Mouse (Mus musculus): ENCODE measurements around the gene Opn4.

Gene Opn4

DNA sequence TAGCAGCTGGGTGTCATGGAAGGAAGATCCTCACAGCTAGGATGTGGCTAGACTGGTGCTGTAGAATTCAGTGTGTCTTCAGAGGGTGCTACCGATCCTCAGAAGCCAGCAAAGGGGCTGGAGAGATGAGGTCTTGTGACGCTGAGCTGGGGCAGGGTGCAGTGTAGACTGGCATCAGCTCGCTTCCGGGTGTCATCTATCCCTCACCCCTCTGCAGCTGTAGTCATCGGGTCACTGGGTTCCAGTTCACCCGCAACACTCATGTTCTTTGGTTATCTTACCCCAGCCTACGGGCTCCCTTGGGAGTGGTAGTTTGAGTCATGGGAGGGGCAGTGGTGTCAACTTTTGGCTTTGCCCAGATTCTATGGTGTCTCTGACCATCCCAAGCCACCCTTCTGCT, 2.0 kb upstream of the Opn4 start:
- in situ Hi-C loops (cut with MboI; ENCODE audit: low pct_unique_long_range_greater_than_20kb in 1 of 2, low sequenced_read_pairs in 2 of 2, unreplicated experiment in 1 of 2), result no loop called here

DNA sequence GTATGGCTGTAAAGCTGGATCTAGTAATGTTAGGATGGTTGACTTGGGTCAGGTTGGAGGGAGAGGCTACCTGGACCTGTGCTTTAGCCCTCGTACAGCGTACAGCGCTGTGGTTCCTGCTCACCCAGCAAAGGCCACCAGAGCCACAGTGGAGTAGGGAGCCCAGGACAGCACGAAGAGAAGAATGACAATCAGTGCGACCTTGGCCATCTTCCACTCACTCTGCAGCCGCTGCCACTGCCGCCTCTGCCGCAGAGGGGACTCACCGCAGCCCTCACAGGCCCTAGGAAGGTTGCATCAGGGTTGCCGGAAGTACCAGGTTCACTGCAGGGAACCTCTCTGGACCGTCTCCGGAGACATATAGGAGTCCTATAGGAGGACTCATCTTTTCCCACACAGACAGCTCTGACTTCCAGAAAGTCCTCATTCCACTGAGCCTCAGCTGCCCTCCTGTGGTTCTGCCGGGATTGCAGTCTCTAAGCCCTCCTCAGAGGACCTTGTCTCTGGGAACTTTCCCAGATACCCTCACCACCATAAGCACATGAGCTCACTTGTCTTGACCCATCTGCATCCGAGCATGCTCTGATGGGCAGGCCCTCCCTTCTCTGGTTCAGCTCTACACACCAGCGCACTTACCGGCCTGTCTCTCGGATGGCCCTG, 4.2 kb downstream of the Opn4 start:
- in situ Hi-C loops (cut with MboI; ENCODE audit: low pct_unique_long_range_greater_than_20kb in 1 of 2, low sequenced_read_pairs in 2 of 2, unreplicated experiment in 1 of 2), result loop anchor here in 1 of 2 experiments (25.0 kb wide), 1 partner anchor 508 kb away; the partner anchor contains the start of gene Anxa8

DNA sequence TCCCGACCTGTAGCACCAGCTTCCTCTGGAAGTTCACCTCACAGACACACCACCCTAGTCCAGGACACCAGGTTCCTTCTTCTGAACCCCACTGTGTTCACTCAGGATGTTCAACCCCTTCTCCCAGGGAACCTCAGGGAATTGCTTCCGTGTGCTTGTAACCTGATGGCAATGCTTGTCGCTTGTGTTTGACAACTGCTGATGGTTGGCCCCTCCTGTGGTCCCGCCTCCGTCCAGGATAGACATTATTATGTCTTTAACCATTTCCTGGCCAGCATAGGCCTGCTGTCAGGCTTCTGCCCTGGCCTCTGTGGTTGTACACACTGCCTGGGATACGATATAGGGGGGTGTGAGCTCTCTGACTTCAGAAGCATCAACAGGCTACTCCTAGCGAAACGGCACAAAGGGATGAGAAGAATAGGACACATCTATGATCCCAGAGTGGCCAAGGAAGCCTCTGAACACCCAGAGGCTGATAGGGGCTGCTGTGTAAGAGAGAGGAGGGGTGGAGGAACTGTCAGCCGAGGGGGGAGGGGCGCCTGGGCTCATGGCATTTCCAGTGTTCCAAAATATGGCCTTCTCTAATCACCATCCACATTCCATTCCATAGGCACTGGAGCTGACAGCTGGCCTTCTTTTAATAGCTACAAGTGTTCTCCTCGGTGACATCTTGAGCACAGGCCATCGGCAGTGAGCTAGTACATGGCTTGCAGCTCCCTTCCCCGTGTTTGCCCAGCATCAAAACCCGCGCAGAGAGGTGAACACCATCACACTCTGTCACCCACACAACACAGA, 8.0 kb downstream of the Opn4 start:
- in situ Hi-C loops (cut with MboI; ENCODE audit: low pct_unique_long_range_greater_than_20kb in 1 of 2, low sequenced_read_pairs in 2 of 2, unreplicated experiment in 1 of 2), result loop anchor here in 1 of 2 experiments (25.0 kb wide), 1 partner anchor 505 kb away; the partner anchor contains the start of gene Anxa8

- in situ Hi-C loops (cut with MboI; ENCODE audit: low pct_unique_long_range_greater_than_20kb in 1 of 2, low sequenced_read_pairs in 2 of 2, unreplicated experiment in 1 of 2), result loop anchor here in 1 of 2 experiments (25.0 kb wide), 1 partner anchor 504 kb away; the partner anchor contains the start of gene Anxa8
Measured at GRCm38 (mm10) chr14:34590743-34591675, 8.9 kb downstream of the Opn4 start.

DNA sequence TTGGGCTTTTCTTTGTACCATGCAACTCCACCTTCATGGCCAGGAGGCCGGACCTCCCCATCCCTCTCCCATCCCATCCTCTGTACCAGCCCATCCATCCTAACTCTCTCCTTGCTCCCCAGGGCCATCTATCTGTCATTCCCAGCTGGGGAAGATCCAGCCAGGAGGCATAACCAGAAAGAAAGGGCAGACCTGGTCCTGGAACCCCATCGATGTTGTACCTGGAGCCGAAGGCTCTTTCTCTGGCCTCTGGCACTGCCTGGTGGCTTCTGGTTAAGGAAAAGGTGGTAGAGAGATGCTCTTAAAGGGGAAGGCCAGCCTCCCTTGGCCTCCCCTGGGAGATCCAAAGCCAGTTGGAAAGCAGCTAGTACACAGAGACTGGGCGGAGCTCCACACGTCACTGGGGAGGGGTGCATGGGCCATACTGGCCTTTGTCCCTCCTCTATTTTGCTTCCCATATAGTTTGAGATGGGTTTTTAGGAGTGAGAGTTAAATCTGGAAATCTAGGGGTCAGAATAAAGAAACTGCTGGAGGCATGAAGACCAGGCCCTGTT, 9.8 kb downstream of the Opn4 start:
- in situ Hi-C loops (cut with MboI; ENCODE audit: low pct_unique_long_range_greater_than_20kb in 1 of 2, low sequenced_read_pairs in 2 of 2, unreplicated experiment in 1 of 2), result loop anchor here in 1 of 2 experiments (25.0 kb wide), 1 partner anchor 503 kb away; the partner anchor contains the start of gene Anxa8

DNA sequence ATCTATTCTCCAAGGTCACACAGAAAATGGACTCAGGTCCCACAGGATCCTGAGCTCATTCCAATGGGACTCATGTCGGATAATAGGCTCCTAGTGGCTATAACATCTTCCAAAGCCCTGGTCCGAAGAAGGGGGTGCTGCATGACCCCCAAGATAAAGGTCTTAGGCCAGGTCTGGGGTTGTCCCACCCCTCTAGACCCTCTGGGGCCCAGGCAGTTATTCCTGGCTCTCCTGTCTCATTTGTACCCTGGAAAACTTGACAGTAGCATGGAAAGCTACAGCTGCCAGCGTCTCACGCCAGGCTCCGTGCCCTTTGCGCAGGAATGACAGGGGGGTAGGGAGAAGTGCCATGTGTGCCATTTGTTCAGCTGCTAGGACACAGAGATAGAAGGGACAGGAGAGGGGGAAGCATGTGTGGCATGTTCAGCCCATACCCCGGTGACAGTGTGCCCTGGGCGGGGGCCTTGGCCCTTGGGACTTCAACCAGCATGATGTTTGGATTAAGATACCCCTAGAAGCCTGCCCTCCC, 10.7 kb downstream of the Opn4 start:
- in situ Hi-C loops (cut with MboI; ENCODE audit: low pct_unique_long_range_greater_than_20kb in 1 of 2, low sequenced_read_pairs in 2 of 2, unreplicated experiment in 1 of 2), result loop anchor here in 1 of 2 experiments (25.0 kb wide), 1 partner anchor 502 kb away; the partner anchor contains the start of gene Anxa8

DNA sequence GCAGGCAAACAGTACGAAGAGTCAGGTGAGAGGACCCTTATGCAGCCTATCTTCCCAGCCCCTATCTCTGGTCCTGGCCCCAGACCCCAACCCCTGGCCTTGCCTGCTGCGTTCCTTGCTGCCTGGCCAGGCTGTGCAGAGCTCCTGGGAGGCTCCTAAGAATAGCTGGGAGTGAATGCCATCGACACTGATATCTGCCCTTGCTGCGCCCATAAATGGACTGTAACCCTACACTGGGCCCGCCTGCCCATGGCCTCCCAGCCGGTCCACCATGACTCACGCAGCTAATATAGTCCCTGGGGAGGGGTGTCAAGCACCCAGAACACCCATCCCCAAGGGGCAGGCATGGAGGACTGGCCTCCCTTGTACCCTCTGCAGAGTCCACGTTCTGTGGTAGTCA, 11.4 kb downstream of the Opn4 start, which contains the start of gene Ldb3:
Gene Ldb3 (minus strand): TSS at position 185 of the 400 bp plus-strand sequence.
- in situ Hi-C loops (cut with MboI; ENCODE audit: low pct_unique_long_range_greater_than_20kb in 1 of 2, low sequenced_read_pairs in 2 of 2, unreplicated experiment in 1 of 2), result loop anchor here in 1 of 2 experiments (25.0 kb wide), 1 partner anchor 501 kb away; the partner anchor contains the start of gene Anxa8

DNA sequence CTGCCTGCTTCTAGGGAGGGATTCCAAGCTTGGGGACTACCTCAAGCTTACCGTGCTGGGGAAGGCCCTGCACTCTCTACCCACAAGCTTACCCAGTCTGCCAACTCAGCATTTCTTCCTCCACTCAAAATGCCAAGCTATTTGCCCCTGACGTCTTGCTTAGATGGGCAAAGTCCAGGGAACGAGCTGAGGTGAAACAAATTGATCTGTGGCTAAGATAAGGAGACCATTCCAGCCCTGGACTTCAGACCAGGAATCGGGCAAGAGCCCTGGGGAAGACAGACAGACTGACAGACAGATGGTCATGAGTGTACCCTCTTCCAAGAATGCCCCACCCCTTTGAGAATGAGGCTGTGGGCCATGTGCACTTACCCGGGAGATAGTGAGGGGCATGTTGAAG, 11.9 kb downstream of the Opn4 start:
- in situ Hi-C loops (cut with MboI; ENCODE audit: low pct_unique_long_range_greater_than_20kb in 1 of 2, low sequenced_read_pairs in 2 of 2, unreplicated experiment in 1 of 2), result loop anchor here in 1 of 2 experiments (25.0 kb wide), 1 partner anchor 501 kb away; the partner anchor contains the start of gene Anxa8

- in situ Hi-C loops (cut with MboI; ENCODE audit: low pct_unique_long_range_greater_than_20kb in 1 of 2, low sequenced_read_pairs in 2 of 2, unreplicated experiment in 1 of 2), result loop anchor here in 1 of 2 experiments (25.0 kb wide), 1 partner anchor 500 kb away; the partner anchor contains the start of gene Anxa8
Measured at GRCm38 (mm10) chr14:34586871-34587270, 13.1 kb downstream of the Opn4 start.

DNA sequence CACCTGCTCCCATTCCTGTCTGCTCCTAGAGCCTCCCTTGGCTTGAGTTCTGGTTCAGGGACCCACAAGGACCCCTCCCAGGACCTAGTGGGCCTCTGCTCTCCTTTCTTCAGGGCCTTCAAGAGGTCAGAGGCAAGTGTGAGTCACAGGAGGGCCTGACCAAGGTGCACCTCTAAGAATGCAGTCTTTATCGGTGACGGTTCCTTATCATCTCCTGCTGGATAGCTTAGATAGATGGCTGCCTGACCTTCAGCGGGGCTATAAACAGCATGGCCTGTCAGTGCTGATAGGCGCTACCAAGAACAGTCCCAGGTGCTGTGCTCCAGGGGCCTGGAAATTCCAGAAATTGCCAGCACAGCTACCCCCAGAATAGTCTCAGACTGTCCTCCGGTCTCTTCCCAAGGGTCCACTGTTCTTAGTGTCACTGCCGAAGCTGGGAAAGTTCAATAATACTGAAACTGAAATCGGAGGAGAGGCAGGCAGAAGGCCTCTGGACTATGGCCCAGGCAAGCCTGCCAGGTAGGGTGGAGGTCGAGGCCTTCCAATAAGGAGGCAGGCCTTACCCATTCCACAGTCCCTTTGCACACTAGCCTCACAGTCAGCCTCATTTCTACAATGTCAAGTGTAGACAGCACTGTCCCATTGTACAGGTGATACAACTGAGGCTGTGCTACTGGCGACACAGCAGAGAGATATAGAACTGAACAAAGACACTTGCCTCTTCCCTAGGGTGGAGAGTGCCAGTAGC, 14.4 kb downstream of the Opn4 start:
- in situ Hi-C loops (cut with MboI; ENCODE audit: low pct_unique_long_range_greater_than_20kb in 1 of 2, low sequenced_read_pairs in 2 of 2, unreplicated experiment in 1 of 2), result loop anchor here in 1 of 2 experiments (25.0 kb wide), 1 partner anchor 498 kb away; the partner anchor contains the start of gene Anxa8

DNA sequence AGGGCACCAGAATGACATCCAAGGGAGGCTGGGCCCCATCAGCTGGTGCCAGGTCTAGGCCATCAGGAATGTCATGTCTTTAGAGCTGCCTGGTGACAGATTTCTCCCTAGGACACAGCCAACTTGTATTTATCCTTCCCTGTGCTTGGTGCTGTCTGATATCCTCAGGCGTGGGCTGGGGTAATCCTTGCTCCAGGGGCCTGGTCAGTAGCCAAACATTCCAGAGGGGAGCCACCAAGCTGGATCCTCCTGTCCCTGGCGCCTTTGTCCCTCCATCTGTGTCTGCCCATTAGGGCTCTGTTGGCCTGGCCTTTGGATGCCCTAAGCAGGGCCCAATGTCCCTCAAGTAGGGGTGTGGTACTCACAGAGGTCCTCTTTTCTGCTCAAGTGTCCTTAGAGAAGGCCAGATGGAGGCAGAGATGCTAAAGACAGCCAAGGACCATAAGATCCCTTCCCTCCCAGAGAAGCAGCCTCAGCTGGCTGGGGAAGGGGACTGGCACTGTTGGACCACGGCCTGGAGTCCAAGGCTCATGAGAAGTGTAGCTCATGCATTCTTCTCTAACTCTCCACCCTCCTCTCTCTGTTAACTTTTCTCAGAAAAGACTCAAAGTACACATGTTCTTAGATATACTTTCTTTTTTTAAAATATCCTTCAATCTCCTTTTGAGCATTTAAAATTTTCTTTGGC, 17.1 kb downstream of the Opn4 start:
- in situ Hi-C loops (cut with MboI; ENCODE audit: low pct_unique_long_range_greater_than_20kb in 1 of 2, low sequenced_read_pairs in 2 of 2, unreplicated experiment in 1 of 2), result loop anchor here in 1 of 2 experiments (25.0 kb wide), 1 partner anchor 496 kb away; the partner anchor contains the start of gene Anxa8

- in situ Hi-C loops (cut with MboI; ENCODE audit: low pct_unique_long_range_greater_than_20kb in 1 of 2, low sequenced_read_pairs in 2 of 2, unreplicated experiment in 1 of 2), result loop anchor here in 1 of 2 experiments (25.0 kb wide), 1 partner anchor 490 kb away; the partner anchor contains the start of gene Anxa8
Measured at GRCm38 (mm10) chr14:34576858-34577257, 23.1 kb downstream of the Opn4 start.

- in situ Hi-C loops (cut with MboI; ENCODE audit: low pct_unique_long_range_greater_than_20kb in 1 of 2, low sequenced_read_pairs in 2 of 2, unreplicated experiment in 1 of 2), result loop anchor here (25.0 kb wide), 2 partner anchors 137 to 487 kb away; partner anchors contain the start of gene Anxa8 (in 1 of the 2)
Measured at GRCm38 (mm10) chr14:34574068-34574467, 25.9 kb downstream of the Opn4 start.

DNA sequence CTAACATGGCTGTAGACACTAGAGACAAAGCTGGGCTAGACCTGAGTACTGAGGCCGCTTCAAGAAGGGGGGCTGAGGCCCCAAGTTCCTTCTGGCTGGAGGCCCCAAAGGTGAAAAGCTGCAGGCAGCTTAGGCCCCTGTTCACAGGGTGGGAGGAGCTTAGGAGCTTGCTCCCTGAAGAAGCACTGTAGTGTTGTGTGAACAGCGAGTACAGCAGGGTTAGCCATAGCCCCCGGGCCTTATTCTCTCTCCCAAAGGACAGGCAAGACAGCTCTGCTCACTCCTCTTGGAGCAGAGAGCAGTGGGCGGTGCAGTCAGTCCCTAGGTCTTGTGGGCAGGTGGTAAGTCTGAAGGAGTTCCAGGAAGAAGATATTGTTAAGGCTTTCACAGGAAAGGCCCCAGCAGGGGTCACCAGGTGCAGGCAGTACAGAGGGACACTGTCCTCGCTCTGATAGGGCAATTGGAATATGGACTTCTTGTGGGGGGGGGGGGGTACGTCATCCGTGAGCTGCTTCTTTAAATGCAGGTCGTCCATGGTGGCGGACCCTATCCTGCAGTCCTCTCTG, 26.5 kb downstream of the Opn4 start:
- in situ Hi-C loops (cut with MboI; ENCODE audit: low pct_unique_long_range_greater_than_20kb in 1 of 2, low sequenced_read_pairs in 2 of 2, unreplicated experiment in 1 of 2), result loop anchor here (25.0 kb wide), 2 partner anchors 136 to 486 kb away; partner anchors contain the start of gene Anxa8 (in 1 of the 2)

- in situ Hi-C loops (cut with MboI; ENCODE audit: low pct_unique_long_range_greater_than_20kb in 1 of 2, low sequenced_read_pairs in 2 of 2, unreplicated experiment in 1 of 2), result loop anchor here (25.0 kb wide), 2 partner anchors 134 to 484 kb away; partner anchors contain the start of gene Anxa8 (in 1 of the 2)
Measured at GRCm38 (mm10) chr14:34571610-34572387, 28.1 kb downstream of the Opn4 start.

Data from mouse embryonic stem cell (cell line).